Mouse (Mus musculus): Measurements from ENCODE around the gene Klhl2. TPM values are rescaled to one million over a fixed set of nuclear protein-coding genes. Genes with fewer than 3 reads are reported as not detected.
A peak's percentile ranks its signal among the peaks of the same experiment; 100 is the strongest.

Klhl2 gene
- 100 to 1,000 TPM; 193 to 203 TPM for total RNA-seq (2021)
- long read RNA-seq, transcript Klhl2-201 (15 exons, 3,412 nt) = major isoform, 156 of 190 reads
- long read RNA-seq, partial matches to known transcripts = 13 of 190 reads
- long read RNA-seq, other reads (novel, unspliced or antisense) = 21 of 190 reads

DNA sequence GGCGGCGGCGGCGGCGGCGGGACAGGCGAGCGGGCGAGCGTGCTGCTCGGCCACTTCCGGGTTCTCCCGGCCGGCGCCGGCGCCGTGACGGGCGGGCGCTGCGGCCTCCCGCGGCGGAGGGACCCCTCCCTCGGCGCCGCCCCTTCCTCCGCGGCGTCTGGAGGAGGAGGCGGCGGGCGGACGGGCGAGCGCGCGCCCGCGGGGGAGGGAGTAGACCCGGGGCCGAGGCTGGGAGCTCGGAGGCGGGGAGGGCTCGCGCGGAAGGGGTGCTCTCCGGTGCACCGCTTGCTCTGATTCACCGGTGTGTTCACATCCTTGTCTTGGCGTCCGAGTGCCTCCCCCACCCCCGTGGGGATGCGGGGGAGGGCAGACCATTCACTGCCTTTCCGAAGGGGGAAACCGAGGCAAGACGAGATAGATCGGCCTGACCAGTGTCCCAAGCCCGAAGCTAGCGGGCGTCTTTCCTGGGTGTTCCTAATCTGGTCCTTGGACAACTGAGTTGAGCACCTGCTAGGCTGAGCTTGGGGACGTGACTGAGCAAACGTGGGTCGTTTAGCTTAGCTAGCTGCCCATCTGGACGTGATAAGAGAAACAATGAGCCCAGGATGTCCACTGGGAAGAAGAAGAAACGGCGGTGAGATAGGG, at the start of gene Klhl2:
Gene Klhl2, minus strand, starts transcription at position 121 of the 645 bp plus-strand sequence.
- peak; percentile 72 to 79 for DNase-seq (ENCODE audit: low spot score in 2 of 2)

DNA sequence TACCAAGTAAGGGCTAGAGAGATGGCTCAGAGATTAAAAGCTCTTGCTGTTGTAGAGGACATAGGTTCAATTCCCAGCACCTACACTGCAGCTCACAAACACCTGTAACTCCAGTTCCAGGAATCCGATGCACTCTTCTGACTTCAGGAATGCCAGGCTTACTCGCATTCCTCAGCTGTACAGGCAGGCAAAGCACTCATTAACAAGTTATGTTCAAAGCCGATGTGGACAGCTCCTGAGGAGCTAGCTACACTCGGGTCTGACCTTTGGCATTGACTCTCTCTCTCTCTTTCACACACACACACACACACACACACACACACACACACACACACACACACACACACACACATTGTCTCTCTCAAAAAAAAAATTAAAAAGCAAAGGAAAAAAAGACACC, 48.9 kb upstream of the Klhl2 start:
- DNase-seq (ENCODE audit: low spot score in 2 of 2) = no peak

GRCm38 (mm10) chr8:64896731-64897130, 46.9 kb upstream of the Klhl2 start:
- no peak for DNase-seq (ENCODE audit: low spot score in 2 of 2)

DNA sequence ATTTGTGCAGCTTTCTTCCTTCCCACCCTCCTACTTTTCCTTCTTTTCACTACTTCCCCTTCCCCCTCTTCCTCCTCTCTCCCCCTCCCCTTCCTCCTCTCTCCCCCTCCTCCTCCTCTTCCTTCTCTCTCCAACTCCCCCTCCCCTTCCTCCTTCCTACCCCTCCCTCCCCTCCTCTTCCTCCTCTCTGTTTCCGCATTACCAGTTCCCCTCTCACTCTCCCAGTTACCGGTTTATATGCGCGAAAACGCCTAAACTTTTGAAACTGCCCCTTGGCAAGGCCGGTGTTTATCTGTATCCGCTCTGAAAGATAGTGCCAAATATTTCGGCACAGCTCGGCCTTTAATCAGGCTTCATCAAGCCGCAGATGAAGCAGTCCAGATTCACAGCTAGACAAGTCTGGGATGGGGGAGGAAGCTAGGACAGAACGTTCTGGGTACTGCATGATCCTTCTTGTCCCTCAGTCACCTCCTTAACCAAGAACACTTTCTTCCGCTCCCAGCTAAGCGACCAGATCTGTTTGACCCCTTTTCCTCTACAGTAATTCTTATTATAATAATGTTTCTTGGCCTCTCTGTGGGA, 30.9 kb upstream of the Klhl2 start:
- peak in 1 of 2 experiments; percentile 24 for DNase-seq (ENCODE audit: low spot score in 2 of 2)

DNA sequence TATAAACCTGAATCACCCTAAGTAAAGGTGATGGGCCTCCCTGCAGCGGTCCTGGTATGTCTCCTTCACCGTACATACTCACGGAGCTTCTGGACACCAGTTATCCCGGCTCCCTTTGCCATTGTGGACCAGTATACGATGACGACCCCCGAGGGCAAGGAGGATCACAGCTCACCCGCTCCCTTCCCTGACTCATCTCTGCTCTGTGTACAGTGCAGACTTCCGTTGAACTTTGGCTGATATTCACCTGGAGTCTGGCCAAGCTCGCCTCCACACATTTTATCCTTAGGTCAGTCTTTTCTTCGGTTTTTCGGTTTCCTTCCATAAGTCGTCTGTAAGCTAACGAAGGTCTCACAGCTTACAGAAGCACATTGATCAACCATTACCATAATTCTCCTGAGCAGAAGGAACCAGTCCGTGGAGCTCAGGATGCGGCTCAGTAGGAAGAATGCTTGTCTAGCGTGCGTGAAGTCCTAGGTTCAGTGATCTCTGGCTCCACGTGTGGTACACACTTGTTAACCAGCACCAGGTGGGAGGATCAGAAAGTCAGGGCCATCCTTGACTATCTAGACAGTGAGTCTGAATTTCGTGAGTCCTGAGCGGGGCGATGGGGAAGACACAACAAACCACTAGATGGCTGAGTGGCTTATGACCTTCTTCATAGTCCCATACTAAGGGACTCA, 28.0 kb upstream of the Klhl2 start:
- no peak for DNase-seq (ENCODE audit: low spot score in 2 of 2)

DNA sequence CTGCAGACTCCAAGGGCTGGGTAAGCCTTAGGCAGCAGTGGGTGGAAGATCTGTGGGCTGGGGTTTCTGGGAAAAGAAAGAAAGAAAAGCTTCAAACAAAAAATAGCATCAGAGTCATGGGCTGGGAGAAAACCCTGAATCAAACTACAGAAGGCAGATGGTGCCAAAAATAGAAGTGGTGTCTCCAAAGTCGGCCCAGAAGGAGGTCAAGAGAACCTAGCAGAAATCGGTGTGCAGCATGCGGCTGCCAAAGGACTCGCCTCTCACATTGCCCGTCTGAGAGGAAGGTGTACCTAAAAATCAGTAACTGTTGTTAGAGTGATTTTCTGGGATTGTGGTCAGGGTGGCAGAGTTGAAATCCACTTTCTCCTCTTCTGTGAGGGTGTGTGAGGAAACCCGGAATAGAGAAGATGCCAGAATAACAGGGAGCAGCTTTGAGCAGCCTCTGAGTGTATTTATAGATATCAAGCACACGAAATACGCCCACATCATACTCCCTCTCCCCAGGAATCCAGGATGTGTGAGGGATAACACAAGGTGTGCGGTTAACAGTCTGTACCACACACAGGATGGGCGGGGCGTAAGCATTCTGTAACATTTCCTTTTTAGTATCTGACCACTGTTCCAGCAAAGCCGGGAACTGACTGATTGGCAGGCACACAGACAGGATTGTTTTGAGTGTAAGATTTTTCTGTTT, 21.8 kb upstream of the Klhl2 start:
- DNase-seq (ENCODE audit: low spot score in 2 of 2) = no peak

DNA sequence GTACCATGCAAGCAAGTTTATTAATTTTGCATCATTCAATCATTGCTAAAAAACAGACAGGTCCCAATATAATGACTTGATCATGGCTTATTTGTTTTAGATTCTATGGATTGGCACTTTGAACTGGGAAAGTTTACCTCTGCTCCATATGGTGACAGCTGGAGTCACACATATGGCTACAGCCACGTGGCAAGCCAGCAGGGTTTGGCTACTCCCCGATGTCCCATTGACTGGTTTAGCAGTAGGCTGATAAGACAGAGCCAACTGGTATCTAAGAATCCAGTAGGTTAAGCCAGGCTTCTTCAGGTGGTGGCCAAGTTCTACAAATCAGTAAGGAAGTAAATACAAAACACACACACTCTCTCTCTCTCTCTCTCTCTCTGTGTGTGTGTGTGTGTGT, 20.4 kb upstream of the Klhl2 start:
- no peak for DNase-seq (ENCODE audit: low spot score in 2 of 2)

GRCm38 (mm10) chr8:64849091-64849896, 523 bp downstream of the Klhl2 start:
- DNase-seq (ENCODE audit: low spot score in 2 of 2) = peak; percentile 58 to 72

- no peak for DNase-seq (ENCODE audit: low spot score in 2 of 2)
These were observed 1.5 kb downstream of the Klhl2 start for GRCm38 (mm10) chr8:64848245-64848785.

GRCm38 (mm10) chr8:64847650-64848049, 2.2 kb downstream of the Klhl2 start:
- no peak for DNase-seq (ENCODE audit: low spot score in 2 of 2)

GRCm38 (mm10) chr8:64847241-64847640, 2.6 kb downstream of the Klhl2 start:
- no peak for DNase-seq (ENCODE audit: low spot score in 2 of 2)

GRCm38 (mm10) chr8:64845314-64845713, 4.5 kb downstream of the Klhl2 start:
- no peak for DNase-seq (ENCODE audit: low spot score in 2 of 2)

GRCm38 (mm10) chr8:64844043-64844481, 5.8 kb downstream of the Klhl2 start:
- DNase-seq (ENCODE audit: low spot score in 2 of 2) = no peak

GRCm38 (mm10) chr8:64843168-64843567, 6.6 kb downstream of the Klhl2 start:
- DNase-seq (ENCODE audit: low spot score in 2 of 2) = no peak

DNA sequence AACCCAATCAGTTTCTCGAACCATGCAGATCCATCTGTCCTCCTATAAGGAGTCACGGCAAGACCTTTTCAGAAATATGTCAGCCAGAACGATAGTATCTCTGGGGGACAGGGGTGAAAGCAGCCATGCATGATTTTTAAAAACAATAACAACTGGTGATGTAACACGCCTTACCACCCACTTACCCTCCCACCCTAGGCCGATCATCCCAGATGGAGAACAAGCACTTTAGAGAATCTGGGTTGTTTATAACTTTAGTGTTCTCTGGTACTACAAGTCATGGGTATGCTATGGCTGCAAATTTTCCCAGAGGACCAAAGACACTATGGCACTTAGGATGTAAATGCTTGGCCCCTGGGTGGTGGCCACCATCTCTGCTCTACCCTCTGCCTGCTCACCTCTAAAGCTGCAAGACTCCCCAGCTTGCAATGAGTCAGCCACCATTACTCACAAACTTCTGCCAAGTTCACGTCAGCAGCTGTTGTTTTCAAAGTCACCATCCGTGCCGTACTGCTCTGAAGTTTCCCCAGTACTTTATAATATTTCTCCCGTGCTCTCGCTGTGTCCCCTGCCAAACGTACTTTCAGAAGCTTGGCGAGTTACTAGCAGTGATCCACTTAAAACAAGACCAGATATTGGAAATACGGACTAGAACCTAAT, 7.9 kb downstream of the Klhl2 start:
- no peak for DNase-seq (ENCODE audit: low spot score in 2 of 2)

GRCm38 (mm10) chr8:64839628-64840027, 10.2 kb downstream of the Klhl2 start:
- DNase-seq (ENCODE audit: low spot score in 2 of 2) = no peak

DNA sequence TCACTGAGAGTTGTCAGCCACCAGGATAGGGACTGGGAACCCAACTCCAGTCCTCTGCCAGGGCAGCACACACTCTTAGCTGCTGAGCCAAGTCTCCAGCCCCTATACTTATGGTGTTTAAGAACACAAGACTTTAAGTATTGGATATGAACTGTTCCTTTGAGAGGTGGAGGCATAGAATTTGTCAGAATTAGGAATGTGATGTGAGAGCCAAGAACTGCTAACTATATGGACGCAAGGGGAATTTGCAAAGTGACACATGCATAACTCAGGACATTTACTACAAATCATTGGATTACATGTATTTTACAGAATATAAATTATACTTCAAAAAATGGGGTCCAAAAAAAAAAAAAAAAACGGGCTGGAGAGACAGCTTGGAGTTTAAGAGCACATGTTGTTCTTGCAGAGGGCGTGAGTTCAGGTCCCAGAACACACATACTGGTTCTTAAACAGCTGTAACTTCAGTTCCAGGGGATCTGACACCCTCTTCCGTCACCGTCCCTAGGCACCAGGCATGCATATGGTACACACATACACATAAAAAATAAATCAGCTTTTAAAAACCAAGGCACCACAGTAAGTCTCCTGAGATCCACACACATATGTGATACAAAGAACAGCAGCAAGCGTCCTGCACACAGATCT, 14.2 kb downstream of the Klhl2 start:
- no peak for DNase-seq (ENCODE audit: low spot score in 2 of 2)

GRCm38 (mm10) chr8:64834071-64834877, 15.5 kb downstream of the Klhl2 start:
- DNase-seq (ENCODE audit: low spot score in 2 of 2) = no peak

All from layer of hippocampus, postnatal 10 days (tissue).